Mouse (Mus musculus) CD4-positive, CD25-positive, alpha-beta regulatory T cell (primary cell): ENCODE results near the gene Cdkn2d. TPM values are rescaled to one million over a fixed set of nuclear protein-coding genes. Genes with fewer than 3 reads are reported as not detected.

Source experiments
- polyA plus RNA-seq: library from polyadenylated mRNA; unstranded; fragments of 100-300 nt; shearing (Covaris generic); gene quantifications from one replicate; pipeline ENCODE4 v1.2.1, GENCODE M21; 2017

Gene Cdkn2d
- 143 TPM for polyA plus RNA-seq

GRCm38 (mm10) chr9:21291022-21291787 lies at the start of gene Cdkn2d:
Cdkn2d (minus strand) TSS chr9:21291407.

GRCm38 (mm10) chr9:21320619-21321512 lies 29.7 kb upstream of the Cdkn2d start, which contains the start of gene Slc44a2:
Slc44a2 (plus strand) TSS chr9:21320698.

GRCm38 (mm10) chr9:21312134-21312533 lies 20.9 kb upstream of the Cdkn2d start, which contains the start of gene Ap1m2:
Ap1m2 (minus strand) TSS chr9:21312337.

GRCm38 (mm10) chr9:21287571-21288402 lies 3.4 kb downstream of the Cdkn2d start, which contains the start of gene Kri1:
Kri1 (minus strand) TSS chr9:21287969.

GRCm38 (mm10) chr9:21265000-21265561 lies 26.1 kb downstream of the Cdkn2d start, which contains the start of gene Atg4d:
Atg4d (plus strand) TSS chr9:21265293.

GRCm38 (mm10) chr9:21248326-21248725 lies 42.9 kb downstream of the Cdkn2d start, which contains the start of gene S1pr5:
S1pr5 (minus strand) TSS chr9:21248443.

GRCm38 (mm10) chr9:21238733-21239464 lies 52.3 kb downstream of the Cdkn2d start, which contains the start of gene Keap1:
Keap1 (minus strand) TSS chr9:21239361.

Other genes with a start within 250 kb of the Cdkn2d start
- gene Zglp1, start 224.3 kb downstream of the Cdkn2d start, polyA plus RNA-seq, result 0.20 TPM
- gene Gm49373, start 218.3 kb downstream of the Cdkn2d start, polyA plus RNA-seq, result 0.24 TPM
- 37.0 TPM for gene Fdx1l, start 217.8 kb downstream of the Cdkn2d start, polyA plus RNA-seq
- gene Gm38431, start 199.4 kb downstream of the Cdkn2d start, polyA plus RNA-seq, result 4.2 TPM
- gene Raver1, start 199.4 kb downstream of the Cdkn2d start, polyA plus RNA-seq, result 80.5 TPM
- gene Tyk2, start 160.2 kb downstream of the Cdkn2d start, polyA plus RNA-seq, result 71.5 TPM
- gene Cdc37, start 141.4 kb downstream of the Cdkn2d start, polyA plus RNA-seq, result 324 TPM
- gene Pde4a, start 125.7 kb downstream of the Cdkn2d start, polyA plus RNA-seq, result 1.3 TPM
- 66.8 TPM for gene Keap1, start 52.0 kb downstream of the Cdkn2d start, polyA plus RNA-seq
- gene S1pr5, start 43.0 kb downstream of the Cdkn2d start, polyA plus RNA-seq, result 0.07 TPM
- 75.3 TPM for gene Atg4d, start 26.1 kb downstream of the Cdkn2d start, polyA plus RNA-seq
- gene Kri1, start 3.4 kb downstream of the Cdkn2d start, polyA plus RNA-seq, result 30.0 TPM
- gene Ap1m2, start 20.9 kb upstream of the Cdkn2d start, polyA plus RNA-seq, result 3.5 TPM
- gene Slc44a2, start 29.3 kb upstream of the Cdkn2d start, polyA plus RNA-seq, result 568 TPM
- gene Ilf3, start 76.5 kb upstream of the Cdkn2d start, polyA plus RNA-seq, result 60.6 TPM
- 38.4 TPM for gene Qtrt1, start 120.4 kb upstream of the Cdkn2d start, polyA plus RNA-seq
- gene Dnm2, start 133.5 kb upstream of the Cdkn2d start, polyA plus RNA-seq, result 234 TPM
- gene Tmed1, start 218.8 kb upstream of the Cdkn2d start, polyA plus RNA-seq, result 4.4 TPM
- gene AB124611, start 234.8 kb upstream of the Cdkn2d start, polyA plus RNA-seq, result 30.7 TPM